Mouse (Mus musculus) embryonic facial prominence, embryonic 14.5 days (tissue): ENCODE measurements at regions not wholly inside any gene's neighbourhood (a gene's known extent, or its start where the extent isn't known, plus 50 kb on each side); places are given as distances from the start of the nearest gene placed in this dataset.

Source experiments
- ATAC-seq: fragments of 200-750 bp; cut with Nextera tagmentation; 2 replicates; pipeline ENCODE4 v1.8.0; 2017; ENCODE audit warnings: low read depth, moderate number of reproducible peaks, moderate TSS enrichment
- DNase-seq: peaks from one replicate; pipeline ENCODE4 v3.0.0-alpha.2; 2015; ENCODE audit warnings: low spot score
- H3K27ac ChIP-seq: fragments of 300-500 bp; sonication (generic); replicated peaks from 2 replicates; pipeline ENCODE4 v1.5.1; 2014; ENCODE audit warnings: low read depth, mild to moderate bottlenecking, low read length, moderate library complexity
- H3K27me3 ChIP-seq: fragments of 300-500 bp; sonication (generic); replicated peaks from 2 replicates; pipeline ENCODE4 v1.6.1; 2014; ENCODE audit warnings: low read length; ENCODE audit not compliant: control insufficient read depth, insufficient read depth
- H3K36me3 ChIP-seq: fragments of 300-500 bp; sonication (generic); 2 replicates; pipeline ENCODE4 v1.6.1; 2014; ENCODE audit warnings: low read length, mixed read lengths; ENCODE audit not compliant: control insufficient read depth, insufficient read depth
- H3K4me1 ChIP-seq: fragments of 300-500 bp; sonication (generic); 2 replicates; pipeline ENCODE4 v1.6.1; 2014; ENCODE audit warnings: antibody characterized with exemption, low read length; ENCODE audit not compliant: control insufficient read depth, insufficient read depth
- H3K4me2 ChIP-seq: fragments of 300-500 bp; sonication (generic); 2 replicates; pipeline ENCODE4 v1.6.1; 2014; ENCODE audit warnings: low read depth, mild to moderate bottlenecking, low read length, moderate library complexity, mixed read lengths
- H3K4me3 ChIP-seq: fragments of 300-500 bp; sonication (generic); 2 replicates; pipeline ENCODE4 v1.5.1; 2014; ENCODE audit warnings: low read depth, mild to moderate bottlenecking, low read length
- H3K9ac ChIP-seq: fragments of 300-500 bp; sonication (generic); 2 replicates; pipeline ENCODE4 v1.6.1; 2014; ENCODE audit warnings: low read depth, mild to moderate bottlenecking, low read length, moderate library complexity, mixed read lengths
- H3K9me3 ChIP-seq: fragments of 300-500 bp; sonication (generic); 2 replicates; pipeline ENCODE4 v1.6.1; 2016; ENCODE audit warnings: low read length; ENCODE audit not compliant: control insufficient read depth
- WGBS: fragments of 180-500 bp; shearing (Covaris S2); extraction: QIAGEN DNeasy Blood & Tissue Kit; methylation state at CpG from one replicate; pipeline ENCODE4 v1.1.7; 2014; 5-methylcytosine and 5-hydroxymethylcytosine counted together

GRCm38 (mm10) chr19:36238536-36238935, 109.6 kb upstream of the Pcgf5 start:
- Histone ChIP-seq H3K27ac (no peak overlapping the region), H3K4me1 (no peaks in the 10 kb centered on the region), H3K4me2 (no peak overlapping the region), H3K36me3 (no peaks in the 10 kb centered on the region), H3K9ac (no peak overlapping the region), H3K27me3 (no peaks in the 10 kb centered on the region), H3K4me3 (no peak overlapping the region), H3K9me3 (no peaks in the 10 kb centered on the region)
- ATAC-seq, result no peak
- WGBS, result 73% methylated on average over 3 of the region's 3 CpGs
- DNase-seq, result no peak

- ATAC-seq (no peak), DNase-seq (no peak)
- Histone ChIP-seq H3K4me1 (no peaks in the 10 kb centered on the region), H3K4me2 (no peak overlapping the region), H3K9ac (no peak overlapping the region), H3K36me3 (no peaks in the 10 kb centered on the region), H3K27me3 (no peaks in the 10 kb centered on the region), H3K9me3 (no peaks in the 10 kb centered on the region), H3K4me3 (no peak overlapping the region), H3K27ac (no peak overlapping the region)
- WGBS, result 75% methylated on average over 3 of the region's 3 CpGs
Measured at GRCm38 (mm10) chr19:36242396-36242795, 105.7 kb upstream of the Pcgf5 start.

- 69% methylated on average over 5 of the region's 5 CpGs for WGBS
- Histone ChIP-seq H3K27me3 (no peaks in the 10 kb centered on the region), H3K9ac (no peak overlapping the region), H3K4me2 (no peak overlapping the region), H3K4me1 (no peaks in the 10 kb centered on the region), H3K4me3 (no peak overlapping the region), H3K36me3 (no peaks in the 10 kb centered on the region), H3K9me3 (no peaks in the 10 kb centered on the region), H3K27ac (no peak overlapping the region)
- DNase-seq (no peak), ATAC-seq (no peak)
Measured at GRCm38 (mm10) chr19:36242946-36243345, 105.2 kb upstream of the Pcgf5 start.

GRCm38 (mm10) chr19:36252522-36252921, 95.6 kb upstream of the Pcgf5 start:
- H3K9ac ChIP-seq, result no peak overlapping the region
- WGBS, result 81% methylated on average over 3 of the region's 3 CpGs
- no peak overlapping the region for H3K27ac ChIP-seq
- H3K4me3 ChIP-seq, result no peak overlapping the region
- H3K9me3 ChIP-seq, result no peaks in the 10 kb centered on the region
- no peak overlapping the region for H3K4me2 ChIP-seq
- H3K4me1 ChIP-seq, result no peaks in the 10 kb centered on the region
- no peak for DNase-seq
- no peaks in the 10 kb centered on the region for H3K27me3 ChIP-seq
- no peak for ATAC-seq
- H3K36me3 ChIP-seq, result no peaks in the 10 kb centered on the region

- 63% methylated on average over 10 of the region's 10 CpGs for WGBS
- H3K36me3 ChIP-seq, result no peaks in the 10 kb centered on the region
- H3K9ac ChIP-seq, result no peak overlapping the region
- H3K27ac ChIP-seq, result no peak overlapping the region
- no peaks in the 10 kb centered on the region for H3K27me3 ChIP-seq
- H3K4me1 ChIP-seq, result no peaks in the 10 kb centered on the region
- DNase-seq (peak; percentile 15), ATAC-seq (no peak)
- no peaks in the 10 kb centered on the region for H3K9me3 ChIP-seq
- H3K4me2 ChIP-seq, result no peak overlapping the region
- H3K4me3 ChIP-seq, result no peak overlapping the region
Measured at GRCm38 (mm10) chr19:36257748-36258538, 90.2 kb upstream of the Pcgf5 start.

GRCm38 (mm10) chr19:36261819-36262218, 86.3 kb upstream of the Pcgf5 start:
- Histone ChIP-seq H3K4me2 (no peak overlapping the region), H3K9ac (no peak overlapping the region), H3K27ac (no peak overlapping the region), H3K27me3 (no peaks in the 10 kb centered on the region), H3K4me1 (no peaks in the 10 kb centered on the region), H3K9me3 (no peaks in the 10 kb centered on the region), H3K4me3 (no peak overlapping the region), H3K36me3 (no peaks in the 10 kb centered on the region)
- DNase-seq (no peak), ATAC-seq (no peak)
- WGBS, result 86% methylated on average over 5 of the region's 5 CpGs

- DNase-seq (no peak), ATAC-seq (no peak)
- Histone ChIP-seq H3K9me3 (no peaks in the 10 kb centered on the region), H3K4me3 (no peak overlapping the region), H3K4me2 (no peak overlapping the region), H3K9ac (no peak overlapping the region), H3K27me3 (no peaks in the 10 kb centered on the region), H3K4me1 (no peaks in the 10 kb centered on the region), H3K27ac (no peak overlapping the region), H3K36me3 (no peaks in the 10 kb centered on the region)
- WGBS, result 79% methylated on average over 4 of the region's 4 CpGs
Measured at GRCm38 (mm10) chr19:36263923-36264322, 84.2 kb upstream of the Pcgf5 start.

- 77% methylated on average over 2 of the region's 2 CpGs for WGBS
- Histone ChIP-seq H3K9ac (no peak overlapping the region), H3K4me3 (no peak overlapping the region), H3K27ac (no peak overlapping the region), H3K36me3 (no peaks in the 10 kb centered on the region), H3K27me3 (no peaks in the 10 kb centered on the region), H3K9me3 (no peaks in the 10 kb centered on the region), H3K4me1 (no peaks in the 10 kb centered on the region), H3K4me2 (no peak overlapping the region)
- DNase-seq (no peak), ATAC-seq (no peak)
Measured at GRCm38 (mm10) chr19:36264397-36264796, 83.7 kb upstream of the Pcgf5 start.

GRCm38 (mm10) chr19:36265276-36265675, 82.8 kb upstream of the Pcgf5 start:
- H3K27ac ChIP-seq, result no peak overlapping the region
- H3K4me2 ChIP-seq, result no peak overlapping the region
- DNase-seq (no peak), ATAC-seq (no peak)
- no peaks in the 10 kb centered on the region for H3K9me3 ChIP-seq
- no peaks in the 10 kb centered on the region for H3K4me1 ChIP-seq
- WGBS, result 90% methylated on average over 1 of the region's 1 CpGs
- H3K27me3 ChIP-seq, result no peaks in the 10 kb centered on the region
- H3K9ac ChIP-seq, result no peak overlapping the region
- H3K36me3 ChIP-seq, result no peaks in the 10 kb centered on the region
- H3K4me3 ChIP-seq, result no peak overlapping the region
